Mouse (Mus musculus): Measurements from ENCODE around the gene Pkp4. TPM values are rescaled to one million over a fixed set of nuclear protein-coding genes. Genes with fewer than 3 reads are reported as not detected.

Gene Pkp4
- polyA plus RNA-seq, 1 experiment = 144 TPM

- Histone ChIP-seq H3K4me3 (ENCODE audit: insufficient read depth, low read length) (no peak overlapping the region), H3K4me1 (ENCODE audit: control insufficient read depth, insufficient read depth, low read length) (peaks cover 6% of the 10 kb centered on the region; the same call in 1 of the 2 replicates), H3K27ac (ENCODE audit: insufficient read depth, low read length) (no peak overlapping the region)
- no peak for TF ChIP-seq POLR2A (IDR thresholded peaks at IDR 0.05; ENCODE audit: extremely low read depth, insufficient read depth, low read length)
- no peak for TF ChIP-seq CTCF (IDR thresholded peaks at IDR 0.05; ENCODE audit: extremely low read depth, insufficient read depth, low read length)
These were observed 139.2 kb downstream of the Pkp4 start for GRCm38 (mm10) chr2:59299831-59300230.

- H3K27ac ChIP-seq (ENCODE audit: insufficient read depth, low read length) = no peak overlapping the region
- TF ChIP-seq POLR2A (IDR thresholded peaks at IDR 0.05; ENCODE audit: extremely low read depth, insufficient read depth, low read length) = no peak
- TF ChIP-seq CTCF (IDR thresholded peaks at IDR 0.05; ENCODE audit: extremely low read depth, insufficient read depth, low read length) = no peak
- H3K4me3 ChIP-seq (ENCODE audit: insufficient read depth, low read length) = no peak overlapping the region
- peaks cover 6% of the 10 kb centered on the region; the same call in 1 of the 2 replicates for H3K4me1 ChIP-seq (ENCODE audit: control insufficient read depth, insufficient read depth, low read length)
These were observed 141.0 kb downstream of the Pkp4 start for GRCm38 (mm10) chr2:59301671-59302070.

GRCm38 (mm10) chr2:59302430-59302829 lies 141.8 kb downstream of the Pkp4 start:
- Histone ChIP-seq H3K4me3 (ENCODE audit: insufficient read depth, low read length) (no peak overlapping the region), H3K27ac (ENCODE audit: insufficient read depth, low read length) (no peak overlapping the region), H3K4me1 (ENCODE audit: control insufficient read depth, insufficient read depth, low read length) (peaks cover 6% of the 10 kb centered on the region; the same call in 1 of the 2 replicates)
- TF ChIP-seq CTCF (IDR thresholded peaks at IDR 0.05; ENCODE audit: extremely low read depth, insufficient read depth, low read length) = no peak
- no peak for TF ChIP-seq POLR2A (IDR thresholded peaks at IDR 0.05; ENCODE audit: extremely low read depth, insufficient read depth, low read length)

- no peak overlapping the region for H3K27ac ChIP-seq (ENCODE audit: insufficient read depth, low read length)
- H3K4me3 ChIP-seq (ENCODE audit: insufficient read depth, low read length) = no peak overlapping the region
These were observed 142.9 kb downstream of the Pkp4 start for GRCm38 (mm10) chr2:59303530-59304063.

GRCm38 (mm10) chr2:59307302-59307701 lies 146.7 kb downstream of the Pkp4 start:
- Histone ChIP-seq H3K27ac (ENCODE audit: insufficient read depth, low read length) (no peak overlapping the region), H3K4me3 (ENCODE audit: insufficient read depth, low read length) (no peak overlapping the region), H3K4me1 (ENCODE audit: control insufficient read depth, insufficient read depth, low read length) (peaks cover 2% of the 10 kb centered on the region; the same call in 1 of the 2 replicates)
- no peak for TF ChIP-seq CTCF (IDR thresholded peaks at IDR 0.05; ENCODE audit: extremely low read depth, insufficient read depth, low read length)
- TF ChIP-seq POLR2A (IDR thresholded peaks at IDR 0.05; ENCODE audit: extremely low read depth, insufficient read depth, low read length) = no peak

More at GRCm38 (mm10) chr2:59303530-59304063, 142.9 kb downstream of the Pkp4 start:
- no peak for TF ChIP-seq CTCF (IDR thresholded peaks at IDR 0.05; ENCODE audit: extremely low read depth, insufficient read depth, low read length)
- no peak for TF ChIP-seq POLR2A (IDR thresholded peaks at IDR 0.05; ENCODE audit: extremely low read depth, insufficient read depth, low read length)
- peaks cover 6% of the 10 kb centered on the region; the same call in 1 of the 2 replicates for H3K4me1 ChIP-seq (ENCODE audit: control insufficient read depth, insufficient read depth, low read length)

- Histone ChIP-seq H3K4me3 (ENCODE audit: insufficient read depth, low read length) (no peak overlapping the region), H3K27ac (ENCODE audit: insufficient read depth, low read length) (no peak overlapping the region), H3K4me1 (ENCODE audit: control insufficient read depth, insufficient read depth, low read length) (peaks cover 2% of the 10 kb centered on the region; the same call in 1 of the 2 replicates)
- TF ChIP-seq POLR2A (IDR thresholded peaks at IDR 0.05; ENCODE audit: extremely low read depth, insufficient read depth, low read length) (no peak), CTCF (IDR thresholded peaks at IDR 0.05; ENCODE audit: extremely low read depth, insufficient read depth, low read length) (no peak)
These were observed 147.4 kb downstream of the Pkp4 start for GRCm38 (mm10) chr2:59308055-59308454.

GRCm38 (mm10) chr2:59313293-59313692 lies 152.6 kb downstream of the Pkp4 start:
- Histone ChIP-seq H3K27ac (ENCODE audit: insufficient read depth, low read length) (no peak overlapping the region), H3K4me3 (ENCODE audit: insufficient read depth, low read length) (no peak overlapping the region), H3K4me1 (ENCODE audit: control insufficient read depth, insufficient read depth, low read length) (no peaks in the 10 kb centered on the region)
- TF ChIP-seq CTCF (IDR thresholded peaks at IDR 0.05; ENCODE audit: extremely low read depth, insufficient read depth, low read length) (no peak), POLR2A (IDR thresholded peaks at IDR 0.05; ENCODE audit: extremely low read depth, insufficient read depth, low read length) (no peak)

- Histone ChIP-seq H3K4me3 (ENCODE audit: insufficient read depth, low read length) (no peak overlapping the region), H3K27ac (ENCODE audit: insufficient read depth, low read length) (no peak overlapping the region), H3K4me1 (ENCODE audit: control insufficient read depth, insufficient read depth, low read length) (no peaks in the 10 kb centered on the region)
- TF ChIP-seq CTCF (IDR thresholded peaks at IDR 0.05; ENCODE audit: extremely low read depth, insufficient read depth, low read length) = no peak
- TF ChIP-seq POLR2A (IDR thresholded peaks at IDR 0.05; ENCODE audit: extremely low read depth, insufficient read depth, low read length) = no peak
These were observed 158.0 kb downstream of the Pkp4 start for GRCm38 (mm10) chr2:59318631-59319030.

- TF ChIP-seq CTCF (IDR thresholded peaks at IDR 0.05; ENCODE audit: extremely low read depth, insufficient read depth, low read length) (no peak), POLR2A (IDR thresholded peaks at IDR 0.05; ENCODE audit: extremely low read depth, insufficient read depth, low read length) (no peak)
- Histone ChIP-seq H3K4me1 (ENCODE audit: control insufficient read depth, insufficient read depth, low read length) (no peaks in the 10 kb centered on the region; the same call in 1 of the 2 replicates), H3K27ac (ENCODE audit: insufficient read depth, low read length) (no peak overlapping the region), H3K4me3 (ENCODE audit: insufficient read depth, low read length) (no peak overlapping the region)
These were observed 167.3 kb downstream of the Pkp4 start for GRCm38 (mm10) chr2:59327946-59328345.

- H3K4me1 ChIP-seq (ENCODE audit: control insufficient read depth, insufficient read depth, low read length) = no peaks in the 10 kb centered on the region; the same call in 1 of the 2 replicates
- TF ChIP-seq POLR2A (IDR thresholded peaks at IDR 0.05; ENCODE audit: extremely low read depth, insufficient read depth, low read length) (no peak), CTCF (IDR thresholded peaks at IDR 0.05; ENCODE audit: extremely low read depth, insufficient read depth, low read length) (no peak)
- no peak overlapping the region for H3K27ac ChIP-seq (ENCODE audit: insufficient read depth, low read length)
These were observed 170.4 kb downstream of the Pkp4 start for GRCm38 (mm10) chr2:59331093-59331492.

More at GRCm38 (mm10) chr2:59331093-59331492, 170.4 kb downstream of the Pkp4 start:
- no peak overlapping the region for H3K4me3 ChIP-seq (ENCODE audit: insufficient read depth, low read length)

Measured in cortical plate, adult 2 months (tissue).